Mouse (Mus musculus): ENCODE results near the gene Ints5.
A peak's percentile ranks its signal among the peaks of the same experiment; 100 is the strongest.

Gene Ints5

GRCm38 (mm10) chr19:8929224-8930088 lies 36.7 kb downstream of the Ints5 start, which contains the start of the genes Rom1 and Eml3:
Rom1 (minus strand) TSS chr19:8929356.
Eml3 (plus strand) TSS chr19:8929552.
- DNase-seq (ENCODE audit: low read depth): peak; percentile 85

- DNase-seq (ENCODE audit: low read depth): no peak
Measured at GRCm38 (mm10) chr19:8930117-8930516, 37.3 kb downstream of the Ints5 start.

GRCm38 (mm10) chr19:8930771-8931170 lies 38.0 kb downstream of the Ints5 start:
- no peak for DNase-seq (ENCODE audit: low read depth)

- DNase-seq (ENCODE audit: low read depth): no peak
Measured at GRCm38 (mm10) chr19:8936736-8937135, 43.9 kb downstream of the Ints5 start.

GRCm38 (mm10) chr19:8940526-8941133 lies 47.8 kb downstream of the Ints5 start:
- no peak for DNase-seq (ENCODE audit: low read depth)

GRCm38 (mm10) chr19:8941136-8941514 lies 48.3 kb downstream of the Ints5 start:
- DNase-seq (ENCODE audit: low read depth): no peak

- DNase-seq (ENCODE audit: low read depth): peak; percentile 97
Measured at GRCm38 (mm10) chr19:8941515-8942217, 48.9 kb downstream of the Ints5 start, which contains the start of gene Mta2. Mta2 (plus strand) TSS chr19:8941875.

GRCm38 (mm10) chr19:8942276-8942964 lies 49.6 kb downstream of the Ints5 start:
- no peak for DNase-seq (ENCODE audit: low read depth)

- no peak for DNase-seq (ENCODE audit: low read depth)
Measured at GRCm38 (mm10) chr19:8943047-8943446, 50.2 kb downstream of the Ints5 start.

- DNase-seq (ENCODE audit: low read depth): no peak
Measured at GRCm38 (mm10) chr19:8944062-8944461, 51.3 kb downstream of the Ints5 start.

- no peak for DNase-seq (ENCODE audit: low read depth)
Measured at GRCm38 (mm10) chr19:8944750-8945149, 51.9 kb downstream of the Ints5 start.

GRCm38 (mm10) chr19:8945251-8945650 lies 52.4 kb downstream of the Ints5 start:
- DNase-seq (ENCODE audit: low read depth): no peak

GRCm38 (mm10) chr19:8946929-8947328 lies 54.1 kb downstream of the Ints5 start:
- no peak for DNase-seq (ENCODE audit: low read depth)

All from c-Kit-positive CD71-positive TER-119-negative erythroid progenitor cells, embryonic 14.5 days (primary cell).